Mouse (Mus musculus): ENCODE results near the gene Ephb1.
A peak's percentile ranks its signal among the peaks of the same experiment; 100 is the strongest.

The Ephb1 gene

GRCm38 (mm10) chr9:102354561-102354973, at the start of gene Ephb1:
TSS of gene Ephb1 (minus strand) at chr9:102354693.
- DNase-seq: peak; percentile 99

- peak; percentile 95 for DNase-seq
These were observed 48.9 kb upstream of the Ephb1 start for GRCm38 (mm10) chr9:102403086-102404021.

- DNase-seq: peak; percentile 68
These were observed 48.2 kb upstream of the Ephb1 start for GRCm38 (mm10) chr9:102402671-102403070.

GRCm38 (mm10) chr9:102388266-102388665, 33.8 kb upstream of the Ephb1 start:
- peak; percentile 67 for DNase-seq

DNA sequence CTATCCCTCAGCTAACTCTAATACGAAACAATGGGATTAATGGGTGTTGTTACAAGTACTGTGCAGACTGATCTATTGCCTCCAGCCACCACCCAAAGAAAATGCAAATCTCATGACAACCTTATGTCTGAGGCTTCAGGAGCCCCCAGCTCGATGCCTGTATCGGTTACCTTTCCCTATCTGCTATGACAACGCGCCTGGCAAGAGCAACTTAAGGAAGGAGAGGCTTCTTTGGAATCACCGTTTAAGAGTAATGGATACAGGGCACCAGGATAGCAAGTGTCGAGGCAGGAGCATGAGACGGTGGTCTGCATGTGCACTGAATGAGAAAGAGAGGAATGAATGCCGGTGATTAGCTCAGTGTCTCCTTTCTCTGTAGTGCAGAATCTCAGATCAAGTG, 32.3 kb upstream of the Ephb1 start:
- DNase-seq: peak; percentile 64

DNA sequence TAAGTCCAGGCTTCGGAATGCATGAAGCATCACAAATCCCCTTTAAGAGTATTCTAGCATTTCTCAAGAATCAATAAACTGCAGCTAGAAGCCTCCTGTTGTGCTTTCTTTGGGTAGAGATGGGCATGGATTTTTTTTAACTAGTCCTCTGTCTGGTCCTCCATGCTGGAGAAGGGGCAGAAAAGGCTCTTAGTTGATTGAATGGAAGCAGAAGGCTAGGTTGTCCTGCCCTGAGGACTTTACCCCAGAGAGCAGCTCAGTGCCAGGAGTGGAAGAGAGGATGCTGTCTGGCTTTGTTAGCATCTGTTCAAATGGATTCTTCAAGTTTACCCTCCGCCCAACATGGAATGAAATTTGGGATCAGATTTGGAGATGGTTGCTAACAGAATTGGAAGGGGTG, 25.7 kb upstream of the Ephb1 start:
- DNase-seq: peak; percentile 57

GRCm38 (mm10) chr9:102374661-102375060, 20.2 kb upstream of the Ephb1 start:
- DNase-seq: peak; percentile 53

DNA sequence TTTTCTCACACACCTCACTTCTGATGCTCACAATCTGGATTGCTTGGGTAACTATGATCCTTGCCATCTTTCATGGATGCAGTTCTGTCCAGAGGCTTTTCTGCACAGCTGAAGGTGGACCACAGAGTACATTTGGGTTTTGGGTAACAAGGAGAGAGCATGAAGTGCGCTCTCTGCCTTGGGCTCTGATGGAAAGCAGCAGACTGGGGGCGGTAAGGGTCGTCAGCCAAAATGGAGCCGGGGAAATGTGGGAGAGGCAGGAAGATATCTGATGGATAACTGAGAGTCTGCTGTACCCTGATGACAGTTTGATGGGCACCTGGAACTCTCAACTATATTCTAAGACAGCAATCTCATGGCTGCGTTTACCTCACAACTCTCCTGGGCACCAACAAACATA, 19.4 kb upstream of the Ephb1 start:
- peak; percentile 80 for DNase-seq

DNA sequence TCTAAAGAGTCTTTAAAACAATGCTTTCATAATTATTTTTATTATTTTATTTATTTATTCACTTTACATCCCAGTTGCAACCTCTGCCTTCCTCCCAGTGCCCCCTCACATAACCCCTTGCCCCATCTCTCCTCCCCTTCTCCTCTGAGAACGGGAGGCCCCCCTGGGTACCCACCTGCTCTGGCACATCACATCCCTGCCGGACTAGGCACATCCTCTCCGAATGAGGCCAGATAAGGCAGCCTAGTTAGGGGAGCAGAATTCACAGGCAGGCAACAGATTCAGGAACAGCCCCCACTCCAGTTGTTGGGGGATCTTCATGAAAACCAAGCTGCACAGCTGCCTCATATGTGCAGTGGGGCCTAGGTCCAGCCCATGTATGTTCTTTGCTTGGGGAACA, 17.4 kb upstream of the Ephb1 start:
- DNase-seq: peak; percentile 55

DNA sequence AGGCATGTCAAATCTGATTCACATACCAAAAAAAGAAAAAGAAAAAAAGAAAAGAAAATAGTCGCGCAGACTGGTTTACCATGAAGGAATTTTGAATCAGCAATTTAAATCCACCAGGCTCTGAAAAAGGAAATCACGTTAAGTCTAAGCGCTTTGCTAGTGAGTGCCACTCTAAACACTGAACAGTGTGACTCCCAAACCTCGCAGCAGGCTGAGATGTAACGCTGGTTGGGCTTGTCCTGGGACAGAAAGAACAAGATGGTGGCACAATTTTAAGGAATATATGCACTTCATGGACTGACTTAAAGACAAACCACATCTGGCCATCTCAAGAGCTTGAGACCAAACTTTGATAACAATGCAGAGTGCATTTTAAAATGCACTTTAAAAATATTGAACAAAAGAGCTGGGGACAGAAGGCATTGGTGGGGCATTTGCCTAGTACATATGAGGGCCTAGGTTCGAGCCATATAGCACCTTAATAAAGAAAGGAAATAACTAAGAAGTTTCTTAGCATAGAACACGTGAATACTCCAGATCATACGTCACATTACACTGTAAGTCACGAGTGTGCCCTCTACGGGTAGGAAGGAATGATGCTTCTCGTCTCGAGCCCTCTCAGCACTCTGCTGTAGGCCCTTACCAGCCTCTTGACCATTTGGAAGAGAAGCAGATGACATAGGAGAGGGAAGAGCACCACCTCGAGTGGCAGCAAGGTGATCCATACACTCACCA, 16.7 kb upstream of the Ephb1 start:
- peak; percentile 39 for DNase-seq

DNA sequence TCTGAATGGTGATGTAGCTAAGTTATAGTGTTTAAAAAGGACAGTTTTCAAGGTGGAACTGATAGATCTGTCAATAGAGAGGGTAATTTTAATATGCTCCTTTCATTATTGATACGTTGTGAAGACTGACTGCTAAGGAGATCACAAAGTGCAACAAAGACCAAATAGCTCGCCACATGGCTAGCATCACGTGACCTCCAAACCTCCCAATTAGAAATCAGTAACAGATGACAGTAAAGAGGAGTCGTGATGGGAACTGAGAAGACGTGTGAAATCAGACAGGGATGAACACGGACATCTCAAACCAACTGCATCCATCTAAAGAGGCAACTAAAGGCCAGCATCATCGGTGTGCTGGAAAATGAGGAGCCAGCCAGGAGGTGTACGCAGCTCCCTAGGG, 15.6 kb upstream of the Ephb1 start:
- DNase-seq: peak; percentile 63

DNA sequence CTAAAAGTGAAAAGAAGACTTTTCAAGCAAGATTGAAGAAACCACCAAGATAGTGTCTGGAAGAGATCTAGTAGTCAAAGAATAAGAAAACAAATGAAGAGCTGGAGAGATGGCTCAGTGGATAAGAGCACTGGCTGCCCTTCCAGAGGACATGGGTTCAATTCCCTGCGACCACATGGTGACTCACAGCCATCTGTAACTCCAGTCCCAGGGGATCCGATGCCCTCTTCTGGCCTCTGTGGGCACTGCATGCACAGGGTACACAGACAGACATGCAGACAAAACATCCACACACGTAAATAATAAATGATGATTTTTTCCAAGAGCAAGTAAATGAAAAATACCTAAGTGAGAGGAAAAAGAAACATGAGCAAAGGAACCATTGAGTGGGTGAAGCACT, 14.6 kb upstream of the Ephb1 start:
- DNase-seq: peak; percentile 44

- DNase-seq: peak; percentile 55
These were observed 13.3 kb upstream of the Ephb1 start for GRCm38 (mm10) chr9:102367796-102368195.

GRCm38 (mm10) chr9:102365536-102365935, 11.0 kb upstream of the Ephb1 start:
- no peak for DNase-seq

GRCm38 (mm10) chr9:102359311-102359710, 4.8 kb upstream of the Ephb1 start:
- DNase-seq: peak; percentile 62

DNA sequence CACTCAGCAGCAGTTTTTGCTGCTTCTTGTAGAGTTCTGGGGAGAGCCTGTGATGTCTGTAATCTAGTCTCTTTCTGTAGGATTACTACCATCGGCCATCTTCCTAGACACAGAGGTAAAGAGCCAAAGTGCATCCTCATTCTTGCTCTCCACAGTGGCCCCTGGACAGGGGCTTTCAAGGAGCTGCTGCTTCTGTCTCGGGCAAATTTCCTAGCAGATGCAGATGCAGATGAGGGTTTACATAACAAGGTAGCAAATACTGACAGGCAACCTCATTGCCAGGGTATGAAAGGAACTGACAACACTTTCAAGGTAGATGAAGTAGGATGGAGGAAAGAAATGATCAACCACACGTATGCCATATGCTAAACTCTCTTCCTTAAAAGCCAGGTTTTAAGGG, 4.2 kb upstream of the Ephb1 start:
- DNase-seq: peak; percentile 66

- DNase-seq: peak; percentile 64
These were observed 3.5 kb upstream of the Ephb1 start for GRCm38 (mm10) chr9:102358011-102358410.

GRCm38 (mm10) chr9:102356516-102356915, 2.0 kb upstream of the Ephb1 start:
- DNase-seq: peak; percentile 76

DNA sequence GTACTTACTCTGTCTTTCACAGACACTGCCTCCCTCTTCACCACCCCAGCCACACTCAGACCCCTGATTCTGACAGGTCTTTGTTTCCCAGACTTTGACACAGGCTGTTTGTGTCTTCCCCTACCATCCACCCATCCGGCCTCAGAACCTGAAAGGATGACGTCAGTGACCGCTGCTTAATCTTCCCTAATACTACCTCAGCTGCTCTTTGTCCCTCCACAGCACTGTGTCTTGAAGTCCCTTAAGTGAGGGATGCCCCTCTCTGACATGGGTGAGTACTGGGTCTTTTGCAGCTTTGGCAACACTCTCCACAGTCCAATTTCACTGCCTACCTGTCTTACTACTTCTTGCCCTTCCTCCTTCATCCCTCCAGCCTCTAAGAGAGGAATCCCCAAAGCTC, 1.2 kb upstream of the Ephb1 start:
- DNase-seq: peak; percentile 76

GRCm38 (mm10) chr9:102353636-102354491, 629 bp downstream of the Ephb1 start:
- DNase-seq: peak; percentile 92

GRCm38 (mm10) chr9:102353056-102353635, 1.3 kb downstream of the Ephb1 start:
- DNase-seq: peak; percentile 81

Measured in heart, adult 11 months (tissue).